Mouse (Mus musculus): ENCODE measurements around the gene Rtl3.
A peak's percentile ranks its signal among the peaks of the same experiment; 100 is the strongest.

Gene Rtl3

GRCm38 (mm10) chrX:106840409-106840808 is at the start of gene Rtl3:
Rtl3 (minus strand) TSS chrX:106840644.
- no peak for DNase-seq (ENCODE audit: low read depth, low spot score)

GRCm38 (mm10) chrX:106872315-106872714 is 31.9 kb upstream of the Rtl3 start:
- DNase-seq (ENCODE audit: low read depth, low spot score): no peak

- DNase-seq (ENCODE audit: low read depth, low spot score): no peak
These were observed 31.4 kb upstream of the Rtl3 start for GRCm38 (mm10) chrX:106871894-106872293.

- DNase-seq (ENCODE audit: low read depth, low spot score): no peak
These were observed 31.0 kb upstream of the Rtl3 start for GRCm38 (mm10) chrX:106871426-106871825.

GRCm38 (mm10) chrX:106853523-106854300 is 13.3 kb upstream of the Rtl3 start:
- DNase-seq (ENCODE audit: low read depth, low spot score): no peak

- no peak for DNase-seq (ENCODE audit: low read depth, low spot score)
These were observed 853 bp downstream of the Rtl3 start for GRCm38 (mm10) chrX:106839591-106839990.

GRCm38 (mm10) chrX:106830494-106830893 is 9.9 kb downstream of the Rtl3 start:
- no peak for DNase-seq (ENCODE audit: low read depth, low spot score)

- DNase-seq (ENCODE audit: low read depth, low spot score): no peak
These were observed 30.8 kb downstream of the Rtl3 start for GRCm38 (mm10) chrX:106809560-106810226.

GRCm38 (mm10) chrX:106804387-106804786 is 36.1 kb downstream of the Rtl3 start:
- no peak for DNase-seq (ENCODE audit: low read depth, low spot score)

GRCm38 (mm10) chrX:106794686-106795085 is 45.8 kb downstream of the Rtl3 start:
- peak; percentile 40 for DNase-seq (ENCODE audit: low read depth, low spot score)

All from 3T3-L1 (cell line).